Mouse (Mus musculus) adrenal gland, postnatal 36 days (tissue): Measurements from ENCODE around the gene Taar5. TPM values are rescaled to one million over a fixed set of nuclear protein-coding genes. Genes with fewer than 3 reads are reported as not detected.

Source experiments
- total RNA-seq, 2 experiments: library from RNA; stranded (reverse); gene quantifications; 2 replicates each; pipeline ENCODE4 v1.2.3; 2021

Gene Taar5
- total RNA-seq, 2 experiments from 2014 or later: not detected

Other genes starting within 250 kb of the Taar5 start
- gene Rps12, start 183.4 kb upstream of the Taar5 start, total RNA-seq: 100 to 1,000 TPM; 451 to 467 TPM
- gene Slc18b1, start 173.7 kb upstream of the Taar5 start, total RNA-seq: 10 to 100 TPM; 29.5 to 33.6 TPM
- 10 to 100 TPM in 1 of 2 experiments, 1 to 10 TPM in 1; 8.5 to 77.2 TPM for gene Vnn3, start 119.2 kb upstream of the Taar5 start, total RNA-seq
- gene Vnn1, start 76.0 kb upstream of the Taar5 start, total RNA-seq: 10 to 100 TPM; 18.8 to 60.6 TPM
- gene Taar1, start 50.4 kb upstream of the Taar5 start, total RNA-seq: not detected
- gene Taar2, start 32.1 kb upstream of the Taar5 start, total RNA-seq: not detected
- gene Taar3, start 21.1 kb upstream of the Taar5 start, total RNA-seq: not detected
- gene Taar4, start 10.2 kb upstream of the Taar5 start, total RNA-seq: not detected
- not detected for gene Taar6, start 14.9 kb downstream of the Taar5 start, total RNA-seq
- gene Taar7a, start 22.8 kb downstream of the Taar5 start, total RNA-seq: not detected
- gene Taar7b, start 29.2 kb downstream of the Taar5 start, total RNA-seq: not detected
- gene Taar7d, start 56.5 kb downstream of the Taar5 start, total RNA-seq: not detected
- not detected for gene Taar7e, start 66.9 kb downstream of the Taar5 start, total RNA-seq
- gene Taar7f, start 78.8 kb downstream of the Taar5 start, total RNA-seq: not detected
- gene Taar8a, start 105.8 kb downstream of the Taar5 start, total RNA-seq: not detected
- gene Taar8b, start 121.6 kb downstream of the Taar5 start, total RNA-seq: not detected
- not detected for gene Taar8c, start 131.2 kb downstream of the Taar5 start, total RNA-seq
- gene Taar9, start 138.8 kb downstream of the Taar5 start, total RNA-seq: not detected
- 100 to 1,000 TPM; 135 to 202 TPM for gene Stx7, start 178.6 kb downstream of the Taar5 start, total RNA-seq